Mouse (Mus musculus): ENCODE measurements at regions not wholly inside any gene's neighbourhood (a gene's known extent, or its start where the extent isn't known, plus 50 kb on each side); places are given as distances from the start of the nearest gene placed in this dataset.

GRCm38 (mm10) chr1:159034952-159035351, 54.7 kb upstream of the Pappa2 start:
- peak; percentile 11 to 16 for DNase-seq

GRCm38 (mm10) chr1:159036371-159036770, 56.1 kb upstream of the Pappa2 start:
- no peak for DNase-seq

- DNase-seq, result no peak
Observed at GRCm38 (mm10) chr1:159045870-159046385, 65.6 kb upstream of the Pappa2 start.

DNA sequence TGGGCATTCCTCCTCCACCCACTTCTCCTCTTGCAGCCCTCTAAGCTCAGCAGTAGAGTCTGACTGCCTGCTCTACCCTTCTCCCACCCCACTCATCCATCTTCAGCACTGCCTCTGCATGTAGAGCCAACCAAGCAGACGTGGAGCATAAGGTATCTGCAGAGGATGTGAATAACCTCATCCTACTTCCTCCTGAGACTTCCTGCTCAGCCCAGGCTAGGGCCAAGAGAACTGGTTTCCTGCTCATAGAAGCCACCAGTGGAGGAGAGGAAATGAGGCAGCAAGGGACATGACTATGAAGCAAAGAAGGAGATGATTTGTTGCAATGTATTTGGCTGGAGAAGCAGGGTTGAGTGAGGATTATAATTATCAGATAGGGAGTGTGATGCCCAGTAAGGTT, 84.7 kb upstream of the Pappa2 start:
- peak; percentile 10 to 23 for DNase-seq

- no peak for DNase-seq
Observed at GRCm38 (mm10) chr1:159099205-159099604, 118.9 kb upstream of the Pappa2 start.

GRCm38 (mm10) chr1:159122201-159122600, 109.9 kb upstream of the Cop1 start:
- DNase-seq, result no peak

GRCm38 (mm10) chr1:159124874-159125273, 107.2 kb upstream of the Cop1 start:
- no peak for DNase-seq

- DNase-seq, result peak; percentile 20 to 73
Observed at GRCm38 (mm10) chr1:159135301-159135700, 96.8 kb upstream of the Cop1 start.

DNA sequence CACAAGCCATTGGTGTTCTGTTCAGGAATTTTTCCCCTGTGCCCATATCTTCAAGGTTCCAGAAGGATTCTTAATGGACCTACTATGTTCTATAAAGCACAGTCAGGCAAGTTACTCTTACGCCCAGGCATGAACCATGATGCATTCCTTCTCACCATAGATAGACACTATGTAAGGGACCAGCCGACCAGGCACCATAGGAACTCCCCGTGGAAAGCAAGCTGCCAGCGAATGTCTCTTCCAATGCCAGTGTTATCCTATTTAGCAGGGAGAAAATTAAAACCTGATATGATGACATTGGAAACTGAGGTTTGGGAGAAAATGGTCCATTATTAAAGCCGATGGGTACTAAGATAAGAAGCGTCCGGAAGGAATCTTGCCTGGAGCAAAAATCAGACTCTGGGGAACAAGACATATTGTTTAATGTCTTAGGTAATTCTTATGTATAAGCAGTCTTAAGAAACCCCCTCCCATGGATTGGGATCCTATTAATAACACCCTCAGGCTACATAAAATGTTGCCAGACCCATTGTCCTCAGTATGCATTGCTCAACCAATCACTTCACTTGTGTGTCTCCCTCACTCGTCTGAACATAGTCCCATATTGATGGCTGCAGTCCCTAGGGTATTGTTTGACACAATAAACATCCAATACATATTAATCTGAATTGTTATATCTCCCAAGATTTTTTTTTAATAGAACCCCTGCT, 84.2 kb upstream of the Cop1 start:
- no peak for DNase-seq

GRCm38 (mm10) chr1:159148498-159149187, 83.5 kb upstream of the Cop1 start:
- DNase-seq, result no peak

- no peak for DNase-seq
Observed at GRCm38 (mm10) chr1:159149207-159149606, 82.9 kb upstream of the Cop1 start.

GRCm38 (mm10) chr1:159149721-159150120, 82.4 kb upstream of the Cop1 start:
- no peak for DNase-seq

- no peak for DNase-seq
Observed at GRCm38 (mm10) chr1:159150351-159150750, 81.8 kb upstream of the Cop1 start.

DNA sequence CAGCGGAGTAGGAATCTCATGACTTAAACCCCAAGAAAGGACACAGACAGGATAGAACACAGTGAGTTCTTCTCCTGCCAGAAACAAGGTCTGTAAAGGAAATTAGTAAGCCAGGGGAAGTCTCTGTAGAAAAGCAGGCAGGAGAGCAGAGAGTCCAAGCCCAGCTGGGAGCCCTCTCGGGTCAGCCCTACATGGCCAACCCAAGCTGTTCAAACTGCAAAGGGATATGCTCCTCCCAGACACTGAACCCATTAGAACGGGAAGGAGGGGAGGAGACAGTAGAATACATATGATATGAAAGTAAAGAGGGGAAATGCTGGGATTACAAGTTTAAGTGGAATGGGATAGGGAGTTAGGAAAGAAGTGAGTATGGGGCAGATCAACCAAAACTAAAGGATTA, 75.7 kb upstream of the Cop1 start:
- no peak for DNase-seq

GRCm38 (mm10) chr1:159160035-159160960, 71.8 kb upstream of the Cop1 start:
- no peak for DNase-seq

DNA sequence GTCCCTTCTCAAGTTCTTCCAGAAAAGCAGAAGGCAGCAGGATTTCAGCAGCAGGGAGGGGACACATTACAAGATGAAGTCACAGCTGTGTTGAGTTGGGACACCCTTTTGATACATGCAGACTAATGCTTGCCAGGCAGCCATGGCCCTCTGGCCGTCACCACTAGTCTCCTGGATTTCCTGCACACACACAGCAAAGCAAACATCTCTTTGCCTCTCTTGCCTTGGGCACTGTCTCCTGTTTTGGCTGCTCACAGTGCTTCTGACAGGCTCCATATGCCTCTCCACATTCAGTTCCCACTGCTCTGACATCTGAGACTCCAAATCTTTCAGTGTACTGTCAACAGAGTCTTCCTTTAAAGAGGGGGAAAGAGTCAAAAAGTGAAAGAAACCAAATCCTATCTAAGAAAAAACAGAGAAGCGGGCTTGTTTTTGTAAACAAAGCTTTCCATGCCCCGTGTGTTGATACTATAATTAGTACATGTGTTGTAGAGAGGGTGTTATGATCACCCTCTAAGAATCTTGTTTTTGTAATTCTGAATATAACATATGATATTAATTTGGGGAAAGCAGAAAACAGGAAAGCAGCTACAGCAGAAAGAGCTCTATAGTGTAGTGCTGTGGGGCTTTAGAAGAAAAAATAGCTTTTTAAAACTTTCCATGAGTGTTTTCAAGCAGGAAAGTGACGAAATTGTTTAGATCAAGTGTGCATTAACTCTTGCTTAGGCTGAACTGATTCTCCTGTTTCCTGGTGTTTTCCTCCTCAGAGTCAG, 68.8 kb upstream of the Cop1 start:
- no peak for DNase-seq

- DNase-seq, result no peak
Observed at GRCm38 (mm10) chr1:159182031-159182430, 50.1 kb upstream of the Cop1 start.

All from kidney, adult 8-10 months (tissue).